Mouse (Mus musculus) heart, postnatal 36 days (tissue): ENCODE measurements around the gene Chm. TPM values are rescaled to one million over a fixed set of nuclear protein-coding genes. Genes with fewer than 3 reads are reported as not detected.
A peak's percentile ranks its signal among the peaks of the same experiment; 100 is the strongest.
"Not testable (repeated sequence)": the region's sequence is repeated elsewhere in the genome, so short reads cannot be mapped to it uniquely, and the experiment has no call there.

ENCODE experiments used
- DNase-seq, 2 experiments: peaks; one replicate each; pipeline ENCODE4 v3.0.0; 2021 to 2022
- intact Hi-C: fragments of 180-260 bp; cut with DNase I; formaldehyde crosslinking; loops from one replicate; pipeline ENCODE4 v1.15.1; 2025
- microRNA-seq, 2 experiments: library from miRNA; unstranded; fragments of <30 nt; microRNA quantifications; one replicate each; pipeline ENCODE4 v1.2.0; 2021; ENCODE audit warnings: borderline number of aligned reads in 2 of 2
- total RNA-seq, 2 experiments: library from RNA; stranded (reverse); gene quantifications; 2 replicates each; pipeline ENCODE4 v1.2.3; 2021

Chm gene
- total RNA-seq, result 10 to 100 TPM; 12.9 to 14.3 TPM

DNA sequence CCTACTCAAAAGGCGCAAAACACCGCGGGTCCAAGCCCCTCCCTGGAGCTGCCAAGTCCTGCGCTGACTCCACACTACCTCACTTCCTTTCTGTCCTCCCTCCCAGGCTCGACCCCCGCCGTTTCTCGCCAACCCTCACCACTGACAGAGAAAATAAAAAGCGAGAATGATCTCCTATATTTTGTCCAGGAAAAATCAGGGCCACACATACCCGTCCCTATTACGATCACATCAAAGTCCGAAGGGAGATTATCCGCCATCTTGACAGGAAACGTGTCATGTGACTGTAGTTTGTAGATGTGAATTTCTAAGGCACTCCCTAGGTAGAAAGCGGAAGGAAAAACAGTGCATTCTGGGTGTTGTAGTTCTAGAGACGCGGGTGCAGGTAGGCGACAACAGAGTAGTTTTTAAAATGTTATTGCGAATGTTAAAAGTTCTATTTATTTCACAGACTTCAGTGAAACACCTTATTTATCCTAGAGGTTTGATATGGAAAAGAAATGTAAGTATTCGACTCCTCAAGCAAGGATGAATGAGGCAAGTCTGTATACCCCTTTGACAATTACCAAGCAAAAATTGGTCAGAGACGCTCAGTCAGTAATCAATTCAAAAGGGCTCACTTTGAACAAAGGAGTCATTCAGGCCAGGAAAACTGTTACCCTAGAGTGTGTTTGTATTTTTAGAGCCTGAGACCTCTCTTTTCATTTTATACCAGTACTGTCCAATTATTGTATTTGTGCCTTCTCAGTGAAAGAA lies at the start of gene Chm:
Chm (minus strand) TSS at position 288 of the 756 bp plus-strand sequence.
- intact Hi-C loops, result no loop called here
- DNase-seq, result peak; percentile 20 to 48

DNA sequence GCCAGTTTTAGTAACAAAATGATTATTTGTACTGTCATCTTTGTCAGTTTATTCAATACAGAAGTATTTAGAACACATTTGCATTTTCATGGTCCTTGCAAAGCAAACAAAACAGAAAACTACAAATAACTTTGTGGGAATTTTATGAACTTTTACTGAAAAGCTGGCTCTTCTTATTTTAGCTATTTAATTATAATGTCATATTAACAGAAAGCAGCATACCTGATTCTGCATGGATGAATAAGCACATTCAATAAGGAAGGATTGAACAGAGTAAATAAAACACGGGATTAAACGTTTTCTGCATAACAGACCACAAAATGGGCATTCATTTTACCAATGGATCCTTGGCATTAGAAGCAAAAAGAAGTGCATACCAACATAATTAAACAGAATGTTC lies 8.6 kb upstream of the Chm start:
- intact Hi-C loops, result no loop called here
- no peak for DNase-seq

- DNase-seq, result no peak
- intact Hi-C loops, result no loop called here
These were observed 618 bp downstream of the Chm start for GRCm38 (mm10) chrX:113184569-113185229.

GRCm38 (mm10) chrX:113180856-113181255 lies 4.5 kb downstream of the Chm start:
- DNase-seq, intact Hi-C loops: not testable (repeated sequence)

DNA sequence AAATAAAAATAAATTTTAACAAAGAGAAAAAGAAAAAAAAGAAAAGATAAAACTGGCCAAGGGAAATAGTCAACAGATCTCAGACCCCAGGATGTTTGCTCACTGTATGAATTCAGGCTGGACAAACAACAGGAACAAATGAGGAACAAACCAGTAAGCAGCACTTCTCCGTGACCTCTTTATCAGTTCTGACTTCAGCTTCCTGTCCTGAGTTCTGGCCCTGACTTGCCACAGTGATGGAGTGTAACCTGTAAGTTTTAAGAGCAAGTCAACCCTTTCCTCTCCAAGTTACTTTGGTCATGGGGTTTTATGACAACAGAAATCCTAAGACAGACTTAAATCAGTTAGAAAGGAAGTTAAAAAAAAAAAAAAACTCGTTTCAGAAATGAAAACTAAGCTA lies 12.6 kb downstream of the Chm start:
- intact Hi-C loops, result no loop called here
- DNase-seq, result no peak

GRCm38 (mm10) chrX:113172271-113172670 lies 13.0 kb downstream of the Chm start:
- no peak for DNase-seq
- intact Hi-C loops, result no loop called here

DNA sequence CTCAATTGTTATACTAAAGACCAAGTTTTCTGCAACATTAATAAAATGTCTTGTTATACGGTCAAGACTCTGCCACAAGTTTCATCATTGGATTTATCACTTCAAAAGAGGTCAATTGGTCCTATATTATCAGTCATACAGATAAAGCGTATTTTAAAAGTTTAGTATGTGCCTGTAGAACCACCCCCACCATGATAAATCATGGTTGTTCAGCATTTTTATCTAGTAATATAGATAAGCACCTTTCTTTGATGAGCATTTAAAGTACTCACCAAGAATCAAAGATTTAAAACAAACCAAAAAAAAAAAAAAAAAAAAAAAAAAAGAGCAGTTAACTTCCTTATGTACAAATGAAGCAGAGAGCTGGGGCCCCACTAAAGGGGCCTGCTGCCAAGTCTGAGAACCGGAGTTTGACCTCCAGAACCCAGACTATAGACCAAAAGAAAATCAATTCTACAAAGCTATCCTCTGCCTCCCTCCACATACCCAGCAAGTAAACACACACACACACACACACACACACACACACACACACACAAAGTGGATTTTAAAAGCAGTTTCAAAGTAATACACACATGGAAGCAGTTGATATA lies 25.0 kb downstream of the Chm start:
- DNase-seq, result no peak
- intact Hi-C loops, result no loop called here

DNA sequence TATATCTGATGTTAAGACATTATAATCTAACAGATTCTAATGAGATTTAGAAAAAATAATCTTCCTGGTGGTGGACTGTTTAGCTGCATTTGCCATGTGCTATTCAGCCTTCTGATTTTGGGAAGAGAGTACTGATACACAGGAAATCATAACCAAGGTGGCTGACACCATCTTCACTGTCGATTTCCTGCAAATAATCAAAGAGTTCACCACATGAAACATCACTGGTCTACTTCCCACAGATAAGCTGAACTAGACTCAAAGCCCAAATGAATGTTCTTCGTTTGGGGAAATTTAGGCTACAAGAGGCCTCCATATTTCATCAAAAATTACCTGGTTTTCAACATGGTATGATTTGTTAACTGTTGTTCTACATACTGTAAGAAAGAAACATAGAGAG lies 101.1 kb downstream of the Chm start:
- intact Hi-C loops, result no loop called here
- no peak for DNase-seq

DNA sequence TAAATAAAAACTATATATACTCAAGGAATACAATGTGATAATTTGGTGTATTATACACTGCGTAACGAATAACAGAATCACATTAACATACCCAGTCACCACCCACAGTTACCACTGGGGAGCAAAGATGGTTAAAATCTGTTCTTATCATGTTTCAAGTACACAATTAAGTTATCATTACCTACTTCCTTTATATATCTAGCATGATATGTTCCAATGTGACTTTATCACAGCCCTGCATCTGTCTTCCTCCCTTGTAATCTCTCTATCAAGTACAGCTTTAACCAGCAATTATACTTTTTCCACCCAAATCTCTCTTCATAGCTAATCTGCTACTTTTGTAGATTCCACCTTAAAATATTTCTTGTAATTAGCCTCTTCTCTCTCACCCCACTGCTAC lies 109.3 kb downstream of the Chm start:
- intact Hi-C loops, result no loop called here
- no peak for DNase-seq

GRCm38 (mm10) chrX:113074823-113075222 lies 110.5 kb downstream of the Chm start:
- no peak for DNase-seq
- intact Hi-C loops, result no loop called here

GRCm38 (mm10) chrX:113003621-113004020 lies 181.7 kb downstream of the Chm start:
- no peak for DNase-seq
- intact Hi-C loops, result no loop called here

GRCm38 (mm10) chrX:113002192-113002591 lies 183.1 kb downstream of the Chm start:
- intact Hi-C loops, result no loop called here

More at GRCm38 (mm10) chrX:113002192-113002591, 183.1 kb downstream of the Chm start:
- no peak for DNase-seq

Small RNAs within 50 kb of the gene (microRNA-seq; reads per million reads assigned to microRNA genes)
- gene Mir361, result 2,339 to 2,469 reads per million in 2 experiments

Other genes starting within 250 kb of the Chm start
- gene Dach2, start 112.0 kb upstream of the Chm start, total RNA-seq, result not detected